Mouse (Mus musculus) liver, postnatal 0 days (tissue): Measurements from ENCODE around the gene Hspb9.

ENCODE experiments used
- CTCF ChIP-seq: sonication (generic); IDR thresholded peaks from 2 replicates; pipeline ENCODE4 v1.5.1; 2016; ENCODE audit warnings: antibody characterized with exemption, low read depth
- EP300 ChIP-seq: IDR thresholded peaks from 2 replicates; pipeline ENCODE4 v1.6.1; 2016; ENCODE audit warnings: antibody characterized with exemption, low read depth, mild to moderate bottlenecking

DNA sequence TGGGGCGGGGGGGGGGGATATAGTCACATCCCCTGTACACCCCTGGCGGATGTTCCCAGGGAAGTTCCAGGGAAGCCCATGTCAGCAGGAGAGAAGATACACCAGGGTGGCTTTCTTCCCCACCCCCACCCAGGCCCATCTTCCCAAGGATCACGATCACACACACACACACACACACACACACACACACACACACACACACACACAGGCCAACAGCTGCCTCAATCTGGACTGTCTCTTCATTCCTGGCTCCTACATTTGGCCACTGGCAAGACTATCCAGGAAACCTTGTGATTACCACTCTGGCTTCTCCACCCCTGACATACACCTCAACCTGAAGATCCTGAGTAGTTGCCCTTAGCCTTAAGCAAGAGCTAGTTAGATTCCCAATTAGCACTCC lies 28.3 kb upstream of the Hspb9 start:
- TF ChIP-seq CTCF (no peak), EP300 (no peak)
